Mouse (Mus musculus): ENCODE data around the gene Pim3. TPM values are rescaled to one million over a fixed set of nuclear protein-coding genes. Genes with fewer than 3 reads are reported as not detected.
A peak's percentile ranks its signal among the peaks of the same experiment; 100 is the strongest.

The Pim3 gene
- polyA plus RNA-seq, 1 experiment from 2014 or later = 48.6 TPM

DNA sequence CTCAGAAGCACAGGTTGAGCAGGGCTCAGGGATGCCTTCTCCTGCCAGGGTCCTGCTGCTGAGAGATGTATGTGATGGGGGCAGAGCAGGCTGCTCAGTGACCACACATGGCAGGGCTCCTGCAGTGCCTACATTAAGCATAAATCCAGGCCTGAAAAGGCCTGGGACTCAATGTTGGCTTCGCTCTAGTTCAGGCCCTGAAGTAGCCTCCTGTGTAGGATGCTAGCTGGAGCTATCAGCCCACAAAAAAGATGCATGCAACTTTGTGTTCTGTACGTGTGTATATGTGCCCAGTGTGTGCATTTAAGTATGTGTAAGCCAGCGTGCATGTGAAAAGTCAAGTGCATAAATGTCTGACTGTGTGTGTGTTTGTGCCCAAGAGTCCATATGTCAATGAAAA, 12.1 kb downstream of the Pim3 start:
- no peaks in the 10 kb centered on the region for H3K27me3 ChIP-seq (ENCODE audit: insufficient read depth, low read length)
- H3K9ac ChIP-seq = no peak overlapping the region
- no peaks in the 10 kb centered on the region for H3K4me1 ChIP-seq (ENCODE audit: insufficient read depth)
- no peak for ATAC-seq (ENCODE audit: insufficient read depth)
- H3K9me3 ChIP-seq (ENCODE audit: low read depth, low read length) = no peaks in the 10 kb centered on the region
- no peak overlapping the region for H3K4me3 ChIP-seq (ENCODE audit: low read depth, low read length)
- WGBS = 84% methylated on average over 3 of the region's 3 CpGs
- no peak overlapping the region for H3K4me2 ChIP-seq
- H3K27ac ChIP-seq (ENCODE audit: low read depth) = no peak overlapping the region
- DNase-seq = no peak
- no peak for TF ChIP-seq CTCF (IDR thresholded peaks at IDR 0.05; ENCODE audit: low read depth)
- no peaks in the 10 kb centered on the region for H3K36me3 ChIP-seq (ENCODE audit: insufficient read depth)

DNA sequence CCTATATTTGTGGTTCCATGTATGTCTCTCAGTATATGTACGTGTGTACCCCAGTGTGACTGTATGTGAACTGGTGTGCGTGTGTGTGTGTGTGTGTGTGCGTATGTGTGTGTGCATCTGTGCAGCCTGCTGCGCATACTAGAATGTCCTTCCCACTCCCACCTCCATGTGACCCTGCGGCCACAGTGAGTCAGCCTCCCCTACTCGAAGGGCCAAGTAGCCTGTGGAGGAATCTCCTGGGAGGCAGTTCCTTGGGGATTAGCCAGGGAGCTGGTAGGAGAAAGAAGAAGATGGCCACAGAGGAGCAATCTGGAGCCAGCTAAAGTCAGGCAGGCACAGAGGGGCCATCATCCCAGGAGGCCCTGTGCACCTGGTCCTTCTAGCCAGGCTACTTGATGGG, 12.5 kb downstream of the Pim3 start:
- 81% methylated on average over 6 of the region's 6 CpGs for WGBS
- H3K9ac ChIP-seq = no peak overlapping the region
- no peaks in the 10 kb centered on the region for H3K36me3 ChIP-seq (ENCODE audit: insufficient read depth)
- H3K4me1 ChIP-seq (ENCODE audit: insufficient read depth) = no peaks in the 10 kb centered on the region
- ATAC-seq (ENCODE audit: insufficient read depth) (no peak), DNase-seq (no peak)
- no peak for TF ChIP-seq CTCF (IDR thresholded peaks at IDR 0.05; ENCODE audit: low read depth)
- H3K27me3 ChIP-seq (ENCODE audit: insufficient read depth, low read length) = no peaks in the 10 kb centered on the region
- H3K4me2 ChIP-seq = no peak overlapping the region
- no peaks in the 10 kb centered on the region for H3K9me3 ChIP-seq (ENCODE audit: low read depth, low read length)
- H3K4me3 ChIP-seq (ENCODE audit: low read depth, low read length) = no peak overlapping the region
- H3K27ac ChIP-seq (ENCODE audit: low read depth) = no peak overlapping the region

DNA sequence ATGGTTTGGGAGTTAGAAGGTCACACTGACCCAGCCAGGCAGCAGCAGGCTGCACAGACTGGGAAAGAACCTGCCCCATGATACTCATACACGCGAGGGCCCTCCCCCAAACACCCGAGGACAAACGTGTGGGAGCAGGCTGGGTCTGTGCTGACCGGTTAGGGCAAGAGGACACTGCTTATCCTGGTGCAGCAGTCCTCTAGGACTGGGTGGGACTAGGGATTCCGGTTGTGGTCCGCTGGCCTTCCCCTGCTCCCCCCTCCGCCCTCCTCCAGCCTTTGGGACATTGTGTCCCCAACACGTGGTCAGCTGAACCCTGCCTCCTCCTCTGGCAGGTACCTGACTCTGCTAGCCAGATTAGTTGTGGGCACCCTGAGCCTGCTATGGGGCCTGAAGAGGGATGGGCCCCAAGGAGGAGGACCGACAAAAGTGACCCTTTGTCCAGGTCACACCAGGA, 13.7 kb downstream of the Pim3 start:
- H3K9ac ChIP-seq = no peak overlapping the region

DNA sequence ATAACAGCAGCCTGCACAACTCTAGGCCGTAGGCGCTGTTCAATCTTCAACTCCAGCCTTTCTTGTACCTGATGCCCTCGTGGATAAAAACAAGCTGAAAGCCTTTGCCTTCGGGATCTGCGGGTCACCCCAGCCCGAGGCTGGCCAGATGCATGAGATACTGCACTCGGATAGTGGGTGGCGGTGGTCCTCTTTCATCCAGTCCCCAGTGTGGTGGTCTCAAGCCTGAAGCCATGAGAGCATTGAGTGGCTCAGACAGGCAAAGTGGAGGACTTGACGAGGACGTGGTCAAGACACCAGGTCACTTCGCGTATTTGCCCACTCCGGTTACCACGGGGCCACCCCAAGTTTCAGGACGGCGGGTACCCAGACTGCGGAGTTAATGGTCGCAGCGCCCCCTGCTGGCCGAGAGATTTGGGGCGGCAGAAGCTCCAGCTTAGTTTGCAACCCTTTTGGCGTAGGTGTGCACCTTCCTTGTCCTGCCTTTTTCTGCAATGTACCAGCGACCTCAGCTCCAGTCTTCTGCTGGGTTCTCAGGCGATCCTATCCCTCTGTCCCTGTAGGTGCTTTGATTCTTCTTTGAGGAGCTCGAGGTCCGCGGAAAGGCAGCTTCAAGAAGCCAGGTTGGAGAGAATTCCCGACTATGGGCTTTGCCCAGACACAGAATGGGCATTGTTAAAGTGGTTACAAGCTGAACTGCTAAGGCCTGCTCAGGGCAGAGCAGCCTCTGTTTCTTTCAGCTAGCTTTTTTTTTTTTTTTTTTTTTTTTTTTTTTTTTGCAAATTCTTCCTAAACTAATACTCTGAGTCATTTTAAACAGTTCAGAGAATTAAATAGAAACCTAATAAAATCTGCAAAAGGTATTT, 14.4 kb downstream of the Pim3 start:
- Histone ChIP-seq H3K36me3 (ENCODE audit: insufficient read depth) (no peaks in the 10 kb centered on the region), H3K9ac (no peak overlapping the region), H3K27me3 (ENCODE audit: insufficient read depth, low read length) (no peaks in the 10 kb centered on the region), H3K4me1 (ENCODE audit: insufficient read depth) (no peaks in the 10 kb centered on the region), H3K4me2 (peak overlapping the region; percentile 43; the same call in 1 of the 2 replicates), H3K4me3 (ENCODE audit: low read depth, low read length) (no peak overlapping the region), H3K9me3 (ENCODE audit: low read depth, low read length) (no peaks in the 10 kb centered on the region), H3K27ac (ENCODE audit: low read depth) (no peak overlapping the region)
- DNase-seq (peak; percentile 90), ATAC-seq (ENCODE audit: insufficient read depth) (peak; percentile 68)
- TF ChIP-seq CTCF (IDR thresholded peaks at IDR 0.05; ENCODE audit: low read depth) = peak; percentile 97
- WGBS = 11% methylated on average over 28 of the region's 28 CpGs

More for the DNA sequence above, 13.7 kb downstream of the Pim3 start:
- no peak overlapping the region for H3K27ac ChIP-seq (ENCODE audit: low read depth)
- H3K4me1 ChIP-seq (ENCODE audit: insufficient read depth) = no peaks in the 10 kb centered on the region
- no peak for TF ChIP-seq CTCF (IDR thresholded peaks at IDR 0.05; ENCODE audit: low read depth)
- DNase-seq (no peak), ATAC-seq (ENCODE audit: insufficient read depth) (peak; percentile 45; the same call in 1 of the 2 replicates)
- no peak overlapping the region for H3K4me3 ChIP-seq (ENCODE audit: low read depth, low read length)
- no peaks in the 10 kb centered on the region for H3K36me3 ChIP-seq (ENCODE audit: insufficient read depth)
- H3K4me2 ChIP-seq = no peak overlapping the region
- no peaks in the 10 kb centered on the region for H3K27me3 ChIP-seq (ENCODE audit: insufficient read depth, low read length)
- H3K9me3 ChIP-seq (ENCODE audit: low read depth, low read length) = no peaks in the 10 kb centered on the region
- 45% methylated on average over 10 of the region's 10 CpGs for WGBS

DNA sequence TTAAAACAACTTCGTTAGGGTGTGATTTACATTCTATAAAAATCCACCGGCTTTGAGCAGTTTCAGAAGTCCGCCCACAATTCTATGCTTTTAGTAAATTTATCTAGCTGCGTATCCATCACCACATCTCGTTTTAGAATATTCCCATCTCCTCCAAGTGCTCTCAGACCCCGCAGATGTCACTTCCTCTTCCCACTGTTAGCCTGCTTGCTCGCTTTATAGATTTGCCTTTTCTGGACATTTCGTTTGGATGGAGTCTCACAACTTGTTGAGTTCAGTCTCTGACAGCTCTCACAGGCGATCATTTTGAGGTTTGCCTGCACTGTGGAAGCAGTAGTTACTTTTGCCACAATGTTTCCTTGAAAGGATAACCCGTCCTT, 15.0 kb downstream of the Pim3 start:
- H3K27ac ChIP-seq (ENCODE audit: low read depth) = no peak overlapping the region
- ATAC-seq (ENCODE audit: insufficient read depth) (no peak), DNase-seq (no peak)
- 73% methylated on average over 10 of the region's 10 CpGs for whole genome bisulfite sequencing
- no peak overlapping the region for H3K4me2 ChIP-seq
- H3K4me1 ChIP-seq (ENCODE audit: insufficient read depth) = no peaks in the 10 kb centered on the region
- no peak overlapping the region for H3K4me3 ChIP-seq (ENCODE audit: low read depth, low read length)
- no peak for TF ChIP-seq CTCF (IDR thresholded peaks at IDR 0.05; ENCODE audit: low read depth)
- H3K9ac ChIP-seq = no peak overlapping the region
- H3K27me3 ChIP-seq (ENCODE audit: insufficient read depth, low read length) = no peaks in the 10 kb centered on the region
- no peaks in the 10 kb centered on the region for H3K36me3 ChIP-seq (ENCODE audit: insufficient read depth)
- no peaks in the 10 kb centered on the region for H3K9me3 ChIP-seq (ENCODE audit: low read depth, low read length)

DNA sequence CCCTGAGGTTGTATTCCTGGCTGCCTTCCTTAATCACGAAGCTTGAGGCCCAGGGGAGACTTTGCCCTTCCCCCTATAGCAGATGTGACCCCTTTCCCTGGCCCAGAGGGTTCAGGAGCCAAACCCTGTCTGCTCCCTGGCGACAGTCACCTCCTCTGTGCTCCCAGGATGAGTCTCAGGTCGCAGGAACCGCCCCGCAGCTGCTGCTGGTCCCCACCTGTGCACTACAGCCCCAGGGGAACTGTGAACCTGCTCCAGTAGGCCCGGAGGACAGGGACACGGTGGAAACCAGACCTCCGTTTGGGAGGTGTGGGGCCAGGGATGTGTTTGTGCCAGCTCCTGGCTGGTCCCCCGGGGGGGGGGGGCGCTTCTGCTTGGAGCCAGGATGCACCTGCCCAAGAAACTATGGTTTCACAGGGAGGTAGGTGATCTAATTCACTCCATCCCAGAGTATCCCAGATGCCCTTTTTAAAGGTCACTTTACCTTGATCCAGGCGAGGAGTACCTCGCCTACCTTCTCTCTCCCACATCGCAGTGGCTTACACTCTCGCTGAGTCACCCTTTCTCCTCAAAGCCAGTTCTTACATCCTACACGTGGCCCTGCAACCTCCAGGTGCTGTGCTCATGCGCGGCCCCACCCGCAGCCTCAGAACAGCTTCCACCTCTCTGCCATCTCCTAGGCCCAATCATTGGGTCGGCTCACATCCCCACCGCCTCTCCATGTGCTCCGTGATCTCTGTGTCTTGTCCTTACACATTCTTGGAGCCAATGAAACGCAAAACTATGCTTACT, 19.5 kb downstream of the Pim3 start:
- no peak overlapping the region; the same call in 1 of the 2 replicates for H3K9ac ChIP-seq
- no peak for ATAC-seq (ENCODE audit: insufficient read depth)
- no peak for TF ChIP-seq CTCF (IDR thresholded peaks at IDR 0.05; ENCODE audit: low read depth)
- no peak overlapping the region for H3K27ac ChIP-seq (ENCODE audit: low read depth)
- WGBS = 55% methylated on average over 22 of the region's 22 CpGs
- no peak overlapping the region for H3K4me3 ChIP-seq (ENCODE audit: low read depth, low read length)
- H3K9me3 ChIP-seq (ENCODE audit: low read depth, low read length) = no peaks in the 10 kb centered on the region
- H3K36me3 ChIP-seq (ENCODE audit: insufficient read depth) = no peaks in the 10 kb centered on the region
- H3K4me1 ChIP-seq (ENCODE audit: insufficient read depth) = no peaks in the 10 kb centered on the region
- no peak overlapping the region for H3K4me2 ChIP-seq
- no peaks in the 10 kb centered on the region for H3K27me3 ChIP-seq (ENCODE audit: insufficient read depth, low read length)
- DNase-seq = no peak

DNA sequence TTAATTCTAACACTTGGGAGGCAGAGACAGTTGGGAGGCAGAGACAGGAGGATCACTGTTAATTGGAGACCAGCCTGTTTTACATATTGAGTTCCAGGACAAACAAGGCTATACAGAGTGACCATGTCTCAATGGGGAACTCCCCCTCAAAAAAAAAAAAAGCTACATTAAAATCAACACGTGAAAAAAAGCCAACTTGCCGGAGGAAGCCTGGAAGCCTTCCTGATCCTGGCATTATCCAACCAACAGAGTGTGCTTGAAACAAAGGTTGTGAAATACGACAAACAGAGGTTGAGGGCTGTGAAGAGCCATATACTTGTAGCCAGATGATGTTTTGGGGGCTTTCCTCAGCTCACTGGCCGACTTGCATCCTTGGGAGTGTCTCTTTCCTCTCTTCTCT, 20.9 kb downstream of the Pim3 start:
- Histone ChIP-seq H3K27me3 (ENCODE audit: insufficient read depth, low read length) (no peaks in the 10 kb centered on the region), H3K4me1 (ENCODE audit: insufficient read depth) (no peaks in the 10 kb centered on the region), H3K36me3 (ENCODE audit: insufficient read depth) (no peaks in the 10 kb centered on the region), H3K9ac (no peak overlapping the region), H3K4me2 (no peak overlapping the region), H3K27ac (ENCODE audit: low read depth) (no peak overlapping the region), H3K9me3 (ENCODE audit: low read depth, low read length) (no peaks in the 10 kb centered on the region), H3K4me3 (ENCODE audit: low read depth, low read length) (no peak overlapping the region)
- no peak for ATAC-seq (ENCODE audit: insufficient read depth)
- WGBS = 56% methylated on average over 4 of the region's 4 CpGs
- no peak for DNase-seq
- no peak for TF ChIP-seq CTCF (IDR thresholded peaks at IDR 0.05; ENCODE audit: low read depth)
